Mouse (Mus musculus) lung, postnatal 0 days (tissue): ENCODE measurements around the gene Hrh2.

Experiments
- CTCF ChIP-seq: IDR thresholded peaks from 2 replicates; pipeline ENCODE4 v1.5.1; 2016; ENCODE audit warnings: antibody characterized with exemption, mild to moderate bottlenecking
- EP300 ChIP-seq: IDR thresholded peaks from 2 replicates; pipeline ENCODE4 v1.6.1; 2016; ENCODE audit warnings: antibody characterized with exemption, mild to moderate bottlenecking, control low read depth

DNA sequence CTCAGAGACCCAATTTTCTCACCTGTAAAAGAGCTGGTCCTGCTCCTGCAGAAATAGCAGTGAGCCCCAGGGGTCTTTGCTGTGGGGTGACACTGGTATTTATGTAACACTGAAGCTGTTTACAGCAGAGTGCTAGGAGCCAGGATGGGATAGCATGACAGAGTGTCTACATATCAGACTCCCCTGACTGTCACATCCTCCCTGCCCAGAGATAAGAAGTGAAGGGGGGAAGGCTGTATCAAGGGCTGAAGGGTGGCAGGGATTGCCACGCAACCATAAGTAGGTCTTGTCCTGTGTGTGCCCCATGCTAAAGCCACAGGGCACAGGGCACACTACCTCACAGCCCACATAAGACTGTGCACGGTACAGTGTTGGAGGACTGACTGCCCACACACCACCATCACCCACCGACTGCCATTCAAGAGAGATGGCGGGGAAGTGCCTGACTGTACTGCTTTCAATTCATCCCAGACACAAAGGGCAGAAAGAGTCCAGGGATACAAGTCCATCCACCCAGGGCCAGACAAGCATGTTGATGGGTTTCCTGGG is 29.8 kb downstream of the Hrh2 start:
- TF ChIP-seq EP300 = no peak
- no peak for TF ChIP-seq CTCF
